Mouse (Mus musculus) layer of hippocampus, adult 9-10 months (tissue): ENCODE measurements around the gene Dctpp1.
"Not testable (repeated sequence)": the region's sequence is repeated elsewhere in the genome, so short reads cannot be mapped to it uniquely, and the experiment has no call there.

Experiments used
- DNase-seq: peaks from one replicate; pipeline ENCODE4 v3.0.0; 2022; ENCODE audit warnings: low spot score

The Dctpp1 gene

GRCm38 (mm10) chr7:127270256-127270655 is 9.7 kb upstream of the Dctpp1 start:
- DNase-seq: no peak

DNA sequence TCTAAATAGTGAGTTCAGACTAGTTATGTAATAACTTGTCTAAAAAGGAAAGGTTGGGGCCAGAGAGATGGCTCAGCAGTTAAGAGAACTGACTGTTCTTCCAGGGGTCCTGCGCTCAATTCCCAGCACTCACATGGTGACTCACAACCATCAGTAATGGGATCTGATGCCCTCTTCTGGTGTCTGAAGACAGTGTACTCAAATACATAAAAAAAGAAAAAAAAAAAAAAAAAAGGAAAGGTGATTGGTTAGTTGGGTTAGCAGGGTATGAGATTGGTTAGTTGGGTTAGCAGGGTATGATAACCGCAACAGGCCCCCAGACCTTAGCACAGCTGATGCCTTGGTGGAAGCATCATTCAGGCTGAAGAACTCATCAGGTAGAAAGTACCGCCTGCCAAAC is 3.0 kb upstream of the Dctpp1 start:
- no peak for DNase-seq

DNA sequence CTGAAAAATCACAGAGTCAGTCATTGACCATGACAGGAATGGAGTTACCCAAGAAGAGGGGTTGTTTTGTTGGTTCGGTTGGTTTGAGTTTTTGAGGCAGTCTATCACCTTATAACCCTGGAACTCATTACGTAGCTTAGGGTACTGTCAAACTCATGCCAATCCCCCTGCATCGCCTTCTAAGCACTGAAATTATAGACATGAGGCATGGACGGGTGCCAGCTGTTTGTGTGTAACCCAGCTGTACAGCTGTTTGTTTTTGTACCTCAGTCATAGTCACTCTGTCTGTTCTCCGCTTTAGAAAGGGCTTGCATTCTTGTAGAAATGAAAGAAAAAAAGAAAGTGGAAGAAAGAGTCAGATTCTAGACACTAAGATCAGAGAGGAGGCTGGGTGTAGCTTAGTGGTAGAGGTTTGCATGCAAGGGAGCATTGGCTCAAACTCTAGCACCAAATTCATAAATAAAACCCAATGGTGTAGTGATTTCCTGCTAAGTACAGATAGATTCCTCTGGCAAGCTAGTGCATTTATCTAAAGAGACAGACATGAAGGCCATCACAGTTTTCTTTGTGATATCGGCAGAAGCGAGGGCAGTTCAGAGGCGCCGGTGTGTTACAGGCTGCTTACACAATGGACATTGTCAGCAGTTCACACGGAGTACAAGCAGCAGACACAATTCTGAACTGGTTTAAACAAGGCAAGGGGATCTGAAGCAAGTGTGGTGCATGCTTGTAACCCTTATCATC is 1.9 kb upstream of the Dctpp1 start:
- no peak for DNase-seq

DNA sequence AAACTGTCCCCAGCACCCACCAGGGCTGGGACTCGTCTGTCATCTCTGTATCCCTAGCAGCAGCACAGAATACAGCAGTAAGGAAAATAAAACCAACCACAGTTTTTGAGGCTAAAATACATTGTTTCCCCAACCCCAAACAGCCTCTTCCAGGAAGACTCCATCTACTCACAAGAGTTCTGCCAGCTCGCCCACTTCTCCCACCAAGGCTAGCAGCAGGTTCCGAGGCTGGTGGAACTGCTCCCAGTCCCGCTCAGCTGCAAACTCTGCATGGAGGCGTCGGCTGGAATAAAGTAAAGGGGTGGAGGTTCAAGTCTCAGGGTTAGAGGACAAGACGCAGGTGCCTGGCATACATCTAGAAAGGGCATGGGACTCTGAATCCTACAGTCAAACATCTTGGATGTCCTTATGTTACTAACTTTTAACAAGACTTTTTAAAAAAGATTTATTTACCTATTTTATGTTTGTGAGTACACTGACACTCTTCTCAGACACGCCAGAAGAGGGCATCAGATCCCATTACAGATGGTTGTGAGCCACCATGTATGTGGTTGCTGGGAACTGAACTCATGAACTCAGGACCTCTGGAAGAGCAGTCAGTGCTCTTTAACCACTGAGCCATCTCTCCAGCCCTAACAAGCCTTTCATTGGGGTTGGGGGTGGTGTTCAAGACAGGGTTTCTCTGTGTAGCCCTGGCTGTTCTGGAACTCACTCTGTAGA is 1.2 kb downstream of the Dctpp1 start:
- DNase-seq: no peak

DNA sequence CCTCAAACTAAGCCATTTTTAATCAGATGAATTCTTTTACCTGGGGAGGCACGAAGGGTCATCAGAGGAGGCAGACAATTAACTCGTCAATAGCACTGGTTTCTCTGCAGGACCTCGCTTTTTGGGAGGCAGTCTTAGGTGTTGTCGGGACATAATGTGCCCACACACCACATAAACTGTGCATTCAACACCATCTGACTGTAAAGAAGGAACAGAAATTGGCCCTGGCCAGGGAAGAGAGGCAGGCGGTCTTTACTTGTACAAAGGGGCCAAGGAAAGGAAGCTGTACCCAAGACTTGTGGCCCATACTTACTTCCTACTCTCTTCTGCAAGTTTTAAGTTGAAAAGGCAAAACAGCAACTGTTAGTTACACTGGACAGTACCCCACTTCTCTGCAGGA is 4.0 kb downstream of the Dctpp1 start:
- DNase-seq: no peak

DNA sequence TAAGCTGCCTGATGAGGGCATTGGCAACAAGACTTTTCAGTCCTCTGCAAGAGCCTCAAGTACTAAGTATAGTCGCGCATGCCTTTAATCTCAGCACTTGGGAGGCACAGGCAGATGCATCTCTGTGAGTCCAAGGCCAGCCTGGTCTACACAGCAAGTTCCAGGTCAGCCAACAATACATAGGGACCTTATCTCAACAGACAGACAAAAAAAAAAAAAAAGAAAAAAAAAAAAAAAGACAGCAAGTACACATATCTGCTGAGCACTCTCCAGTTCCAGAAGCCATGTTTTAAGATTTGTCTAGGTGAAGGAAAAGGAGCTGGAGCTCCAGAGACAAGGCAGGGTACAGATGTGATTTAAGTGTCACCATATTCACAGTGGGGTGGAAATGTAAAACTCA is 4.5 kb downstream of the Dctpp1 start:
- no peak for DNase-seq

GRCm38 (mm10) chr7:127255008-127255407 is 5.5 kb downstream of the Dctpp1 start:
- no peak for DNase-seq

DNA sequence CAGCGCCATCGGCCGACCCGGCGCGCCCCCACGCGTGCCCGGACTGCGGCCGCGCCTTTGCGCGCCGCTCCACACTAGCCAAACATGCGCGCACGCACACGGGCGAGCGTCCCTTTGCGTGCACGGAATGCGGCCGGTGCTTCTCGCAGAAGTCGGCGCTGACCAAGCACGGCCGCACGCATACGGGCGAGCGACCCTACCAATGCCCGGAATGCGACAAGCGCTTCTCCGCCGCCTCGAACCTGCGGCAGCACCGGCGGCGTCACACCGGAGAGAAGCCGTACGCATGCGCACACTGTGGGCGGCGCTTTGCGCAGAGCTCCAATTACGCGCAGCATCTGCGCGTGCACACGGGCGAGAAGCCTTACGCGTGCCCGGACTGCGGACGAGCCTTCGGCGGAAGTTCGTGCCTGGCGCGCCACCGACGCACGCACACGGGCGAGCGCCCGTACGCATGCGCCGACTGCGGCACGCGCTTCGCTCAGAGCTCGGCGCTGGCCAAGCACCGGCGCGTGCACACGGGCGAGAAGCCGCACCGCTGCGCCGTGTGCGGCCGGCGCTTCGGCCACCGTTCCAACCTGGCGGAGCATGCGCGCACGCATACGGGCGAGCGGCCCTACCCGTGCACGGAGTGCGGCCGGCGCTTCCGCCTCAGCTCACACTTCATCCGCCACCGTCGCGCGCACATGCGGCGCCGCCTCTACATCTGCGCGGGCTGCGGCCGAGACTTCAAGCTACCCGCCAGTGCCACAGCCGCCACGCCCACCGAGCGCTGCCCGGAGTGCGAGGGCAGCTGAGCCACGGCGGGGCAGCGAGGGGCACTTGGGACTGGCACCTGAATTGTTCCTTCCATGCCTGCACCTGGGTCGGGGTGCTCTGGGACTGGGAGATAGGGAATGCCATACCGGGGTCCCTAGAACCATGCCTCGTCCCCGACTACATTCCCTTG is 6.4 kb downstream of the Dctpp1 start:
- DNase-seq: peak; percentile 69

DNA sequence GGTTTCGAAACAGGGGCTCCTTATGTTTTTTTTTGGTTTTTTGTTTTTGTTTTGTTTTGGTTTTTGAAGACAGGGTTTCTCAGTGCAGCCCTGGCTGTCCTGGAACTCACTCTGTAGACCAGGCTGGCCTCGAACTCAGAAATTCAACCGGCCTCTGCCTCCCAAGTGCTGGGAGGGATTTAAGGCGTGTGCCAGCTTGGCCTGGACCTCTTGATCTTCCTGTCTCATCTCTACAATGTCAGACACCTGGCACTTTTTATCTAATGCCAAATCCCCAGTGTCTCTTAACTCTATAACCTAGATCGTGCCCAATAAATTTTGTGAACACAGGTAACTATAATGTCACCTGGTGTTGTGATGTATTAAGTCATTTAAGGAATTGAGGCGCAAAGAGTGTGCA is 7.2 kb downstream of the Dctpp1 start:
- no peak for DNase-seq

DNA sequence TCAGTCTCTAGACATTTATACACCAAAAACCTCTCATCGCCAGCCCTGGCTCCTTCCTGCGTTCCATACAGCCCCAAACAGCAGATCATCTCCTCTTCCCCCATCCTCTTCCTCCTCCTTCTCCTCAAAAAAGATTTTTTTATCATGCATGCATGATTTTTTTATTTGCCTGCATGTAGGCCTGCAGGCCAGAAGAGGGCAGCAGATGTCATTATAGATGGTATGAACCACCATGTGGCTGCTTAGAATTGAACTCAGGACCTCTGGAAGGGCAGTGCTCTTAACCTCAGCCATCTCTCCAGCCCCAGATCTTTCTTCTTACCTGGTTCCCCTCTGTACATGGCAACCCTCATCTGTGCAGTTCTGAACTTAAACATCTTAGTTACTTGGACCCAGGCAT is 8.1 kb downstream of the Dctpp1 start:
- no peak for DNase-seq

GRCm38 (mm10) chr7:127250511-127250910 is 10.0 kb downstream of the Dctpp1 start:
- not testable (repeated sequence) for DNase-seq

GRCm38 (mm10) chr7:127244658-127245510 is 15.6 kb downstream of the Dctpp1 start:
- no peak for DNase-seq

DNA sequence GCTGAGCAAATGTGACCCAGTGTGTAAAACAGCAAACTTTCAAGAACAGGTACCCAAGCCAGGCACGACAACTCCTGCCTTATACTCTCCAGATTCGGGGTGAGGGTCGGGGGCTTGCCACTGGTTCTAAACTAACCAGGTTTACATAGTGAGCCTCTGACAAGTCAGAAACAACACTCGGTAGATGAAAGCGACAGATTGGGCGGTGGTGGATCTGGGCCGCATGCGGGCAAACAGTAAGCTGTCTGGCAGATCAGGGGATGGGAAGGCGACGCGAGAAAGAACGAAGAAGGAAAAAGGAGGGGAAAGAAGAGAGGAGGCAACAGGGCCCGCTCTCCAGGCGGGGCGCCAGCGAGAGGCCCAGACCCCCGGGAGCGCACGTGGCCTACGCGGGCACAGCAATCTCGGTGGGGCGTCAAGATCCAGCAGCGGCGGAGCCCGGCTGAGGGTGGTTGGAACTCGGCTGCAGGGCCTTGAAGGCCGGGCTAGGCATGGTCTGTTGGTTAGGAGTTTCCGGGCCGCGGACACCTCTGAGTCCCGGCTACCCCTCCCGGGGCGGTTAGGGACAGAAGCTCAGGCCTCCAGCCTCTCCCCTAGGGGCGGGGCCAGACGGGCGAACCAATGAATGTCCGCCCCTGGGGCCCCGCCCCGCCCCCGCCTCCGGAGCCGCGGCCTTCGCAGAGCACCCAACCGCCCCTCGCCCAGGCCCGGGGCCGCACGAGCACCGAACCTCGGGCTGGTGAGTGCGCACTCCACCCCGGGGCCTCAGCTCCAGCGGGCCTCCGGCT is 16.4 kb downstream of the Dctpp1 start, which contains the start of gene Zfp771:
Gene Zfp771 (plus strand): TSS at position 405 of the 788 bp plus-strand sequence.
- DNase-seq: peak; percentile 76

GRCm38 (mm10) chr7:127243361-127243867 is 17.1 kb downstream of the Dctpp1 start:
- DNase-seq: no peak

GRCm38 (mm10) chr7:127234777-127235176 is 25.7 kb downstream of the Dctpp1 start:
- no peak for DNase-seq

DNA sequence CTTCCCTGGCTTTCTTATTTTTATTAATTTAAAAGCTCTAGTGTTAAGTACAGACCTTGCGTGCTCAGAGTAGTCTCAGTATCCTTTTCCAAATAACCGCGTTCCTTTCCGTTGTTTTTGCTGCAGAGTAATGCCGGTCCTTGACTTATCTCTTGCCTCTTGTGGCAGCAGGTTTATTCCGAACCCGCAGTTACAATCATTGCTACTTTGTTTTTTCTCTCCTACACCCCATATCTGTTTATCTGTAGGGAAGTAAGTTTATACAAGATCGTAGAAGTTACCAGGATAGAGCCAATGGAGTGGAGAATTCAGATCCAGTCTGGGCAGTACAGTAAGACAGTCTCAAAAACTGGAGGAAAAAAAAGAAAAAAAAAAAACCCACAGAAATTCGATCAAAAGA is 26.7 kb downstream of the Dctpp1 start:
- no peak for DNase-seq

DNA sequence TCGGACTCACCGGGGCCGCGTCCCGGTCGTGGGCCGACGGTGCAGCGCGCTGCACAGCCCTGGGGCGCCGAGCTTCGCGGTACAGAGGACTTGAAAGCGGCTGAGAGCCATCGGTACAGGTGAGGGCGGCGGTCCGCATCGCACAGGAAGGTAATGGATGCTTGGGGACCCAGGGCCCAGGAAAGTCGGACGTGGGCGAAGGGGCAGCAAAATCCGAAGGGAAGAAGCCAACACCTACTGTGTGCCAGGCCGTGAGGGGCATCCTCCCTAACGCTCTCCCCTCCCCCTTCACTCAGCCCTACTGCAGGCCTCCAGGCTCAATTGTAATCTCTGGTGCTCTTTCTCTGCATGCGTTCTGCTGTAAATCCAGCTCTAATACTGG is 27.1 kb downstream of the Dctpp1 start:
- DNase-seq: no peak

DNA sequence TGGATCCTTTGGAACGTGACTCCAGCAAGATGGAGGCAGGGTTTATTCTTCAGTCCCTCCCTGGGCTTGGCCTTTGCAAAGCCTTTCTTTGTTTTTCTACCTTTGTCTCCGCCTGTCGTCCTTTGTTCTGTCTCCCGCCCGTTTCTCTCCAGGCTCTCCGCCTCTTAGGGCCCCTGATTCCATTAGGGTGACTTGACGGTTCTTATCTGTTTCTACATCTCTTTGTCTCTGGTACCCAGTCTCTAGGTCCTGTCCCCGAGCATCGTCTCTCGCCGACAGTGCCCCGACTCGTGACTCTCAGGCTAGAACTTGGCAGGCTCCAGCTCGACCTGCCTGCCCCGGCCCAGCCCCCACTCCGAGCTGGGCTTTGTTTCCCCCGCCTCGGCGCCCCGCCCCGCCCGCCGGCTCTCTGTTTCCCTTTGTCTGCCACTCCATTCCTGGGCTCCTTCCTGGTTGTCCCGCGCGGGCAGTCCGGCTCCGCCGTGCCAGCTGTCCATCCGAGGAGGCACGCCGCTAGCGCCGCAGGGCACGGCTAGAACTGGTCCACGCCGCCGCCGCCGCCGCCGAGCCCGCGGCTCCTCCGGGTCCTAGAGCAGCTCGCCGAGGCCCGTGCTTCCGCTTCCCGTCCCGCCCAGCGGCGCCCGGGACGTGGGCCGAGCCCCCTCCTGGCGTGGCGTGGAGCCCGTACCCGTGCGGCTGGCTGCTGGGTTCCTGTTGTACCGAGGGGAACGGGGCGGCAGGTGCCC is 27.7 kb downstream of the Dctpp1 start, which contains the start of the genes Zfp553 and Sept1:
Gene Zfp553 (plus strand): TSS at position 440 of the 746 bp plus-strand sequence.
Gene Sept1 (minus strand): TSS at position 509 of the 746 bp plus-strand sequence.
- no peak for DNase-seq

GRCm38 (mm10) chr7:127231826-127232621 is 28.5 kb downstream of the Dctpp1 start:
- DNase-seq: no peak
